Mouse (Mus musculus): Measurements from ENCODE around the gene Tcf3.

DNA sequence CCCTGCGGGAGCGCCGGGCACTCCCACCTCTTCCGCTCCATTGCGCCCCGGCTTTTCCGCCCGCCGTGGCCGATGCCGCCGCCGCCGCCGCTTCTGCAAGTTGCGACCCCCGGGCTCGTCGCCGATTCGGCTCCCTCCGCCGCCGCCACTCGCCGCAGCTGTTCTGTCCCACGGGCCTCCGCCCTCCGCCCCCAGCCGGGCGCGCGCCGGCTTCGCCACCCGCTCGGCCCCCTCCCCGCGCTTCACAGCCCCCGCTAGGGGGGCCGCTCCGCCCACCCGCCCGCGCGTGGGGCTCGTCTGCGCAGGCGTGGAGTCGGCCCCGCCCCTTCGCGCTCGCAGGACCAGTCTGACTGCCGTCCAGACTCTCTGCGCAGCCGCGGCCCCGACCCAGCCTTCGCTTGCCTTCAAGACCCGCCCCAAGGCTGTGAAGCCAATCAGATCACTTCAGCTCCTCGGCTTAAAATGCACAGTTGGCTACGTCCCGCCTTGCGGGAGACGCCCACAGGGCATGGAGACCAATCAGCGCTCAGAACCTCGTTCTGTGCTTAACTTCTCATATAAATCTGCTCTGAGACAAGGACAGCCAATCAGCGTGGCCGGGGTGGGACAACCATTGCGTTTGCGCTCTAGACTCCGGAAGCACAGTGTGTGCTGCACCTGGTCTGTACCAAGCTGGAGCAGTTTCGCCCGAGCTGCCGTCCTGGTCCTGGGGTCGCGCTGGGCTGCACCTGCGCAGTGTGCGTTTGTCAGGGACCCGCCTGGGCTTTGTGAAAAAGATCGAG is 34.1 kb downstream of the Tcf3 start, which contains the start of gene Mbd3:
- TF ChIP-seq POLR2A (IDR thresholded peaks at IDR 0.05; ENCODE audit: insufficient read length, low read depth) (peak; percentile 93), POLR2AphosphoS2 (IDR thresholded peaks at IDR 0.05; ENCODE audit: insufficient read length, low read depth) (peak; percentile 98), USF1 (IDR thresholded peaks at IDR 0.05; ENCODE audit: low read depth) (no peak), MAX (IDR thresholded peaks at IDR 0.05; ENCODE audit: low read depth) (no peak), SRF (IDR thresholded peaks at IDR 0.05; ENCODE audit: control insufficient read depth, insufficient read length, low read depth) (no peak), REST (IDR thresholded peaks at IDR 0.05; ENCODE audit: insufficient read depth, insufficient read length) (peak; percentile 35), MYOG (IDR thresholded peaks at IDR 0.05; ENCODE audit: control insufficient read depth in 1 of 3, insufficient read depth in 1 of 3, insufficient read length in 2 of 3, low read depth in 2 of 3) (peak in 2 of 3 experiments; percentile 60 to 77), CEBPB (IDR thresholded peaks at IDR 0.05; ENCODE audit: insufficient read depth, poor library complexity, severe bottlenecking) (no peak), E2F4 (IDR thresholded peaks at IDR 0.05; ENCODE audit: insufficient read depth) (no peak), MYOD1 (IDR thresholded peaks at IDR 0.05; ENCODE audit: control insufficient read depth in 1 of 3, insufficient read length in 2 of 3, low read depth in 2 of 3) (peak in 2 of 3 experiments; percentile 83 to 91)
